Mouse (Mus musculus): ENCODE results near the gene Actrt2. TPM values are rescaled to one million over a fixed set of nuclear protein-coding genes. Genes with fewer than 3 reads are reported as not detected.

The Actrt2 gene
- polyA plus RNA-seq (2014; fragmentation: Nextera tagmentation; extraction: Ambion mirVana) = not detected in 2 replicates

- peaks cover 30% of the 10 kb centered on the region for H3K27me3 ChIP-seq (ENCODE audit: control insufficient read depth, insufficient read depth, low read length)
Observed at GRCm38 (mm10) chr4:154667767-154668166, at the start of gene Actrt2. Gene Actrt2, minus strand, starts transcription at chr4:154667867.

GRCm38 (mm10) chr4:154709391-154710107 lies 41.9 kb upstream of the Actrt2 start:
- Histone ChIP-seq H3K4me2 (replicated peaks; ENCODE audit: low read depth, low read length) (no peak overlapping the region), H3K9me3 (ENCODE audit: control insufficient read depth, low read length) (no peaks in the 10 kb centered on the region), H3K9ac (ENCODE audit: low read depth, low read length) (no peak overlapping the region), H3K27ac (ENCODE audit: low read depth, low read length) (no peak overlapping the region), H3K27me3 (ENCODE audit: control insufficient read depth, insufficient read depth, low read length) (0 out of 2 replicates have a peak, but pooled peaks cover 3% of the 10 kb centered on the region), H3K4me1 (ENCODE audit: control insufficient read depth, insufficient read depth, low read length) (no peaks in the 10 kb centered on the region), H3K4me3 (ENCODE audit: low read length) (no peak overlapping the region), H3K36me3 (ENCODE audit: control insufficient read depth, insufficient read depth, low read length) (no peaks in the 10 kb centered on the region)
- WGBS = 41% methylated on average over 21 of the region's 21 CpGs
- no peak for ATAC-seq (ENCODE audit: low FRiP score, low TSS enrichment)

More at GRCm38 (mm10) chr4:154667767-154668166, at the start of gene Actrt2:
- Histone ChIP-seq H3K27ac (ENCODE audit: low read depth, low read length) (no peak within 1 kb of the TSS), H3K4me3 (ENCODE audit: low read length) (no peak within 1 kb of the TSS), H3K36me3 (ENCODE audit: control insufficient read depth, insufficient read depth, low read length) (no peaks in the 10 kb centered on the region), H3K4me2 (replicated peaks; ENCODE audit: low read depth, low read length) (no peak within 1 kb of the TSS), H3K9ac (ENCODE audit: low read depth, low read length) (no peak within 1 kb of the TSS), H3K9me3 (ENCODE audit: control insufficient read depth, low read length) (no peaks in the 10 kb centered on the region), H3K4me1 (ENCODE audit: control insufficient read depth, insufficient read depth, low read length) (peaks cover 13% of the 10 kb centered on the region; the same call in 1 of the 2 replicates)
- WGBS = 80% methylated on average over 2 of the region's 2 CpGs
- ATAC-seq (ENCODE audit: low FRiP score, low TSS enrichment) = no peak

- Histone ChIP-seq H3K36me3 (ENCODE audit: control insufficient read depth, insufficient read depth, low read length) (no peaks in the 10 kb centered on the region), H3K27ac (ENCODE audit: low read depth, low read length) (no peak overlapping the region), H3K4me2 (replicated peaks; ENCODE audit: low read depth, low read length) (no peak overlapping the region), H3K27me3 (ENCODE audit: control insufficient read depth, insufficient read depth, low read length) (0 out of 2 replicates have a peak, but pooled peaks cover 3% of the 10 kb centered on the region), H3K9ac (ENCODE audit: low read depth, low read length) (no peak overlapping the region), H3K9me3 (ENCODE audit: control insufficient read depth, low read length) (no peaks in the 10 kb centered on the region), H3K4me3 (ENCODE audit: low read length) (no peak overlapping the region), H3K4me1 (ENCODE audit: control insufficient read depth, insufficient read depth, low read length) (no peaks in the 10 kb centered on the region)
- no peak for ATAC-seq (ENCODE audit: low FRiP score, low TSS enrichment)
- WGBS = 52% methylated on average over 2 of the region's 2 CpGs
Observed at GRCm38 (mm10) chr4:154708811-154709210, 41.1 kb upstream of the Actrt2 start.

- Histone ChIP-seq H3K27me3 (ENCODE audit: control insufficient read depth, insufficient read depth, low read length) (0 out of 2 replicates have a peak, but pooled peaks cover 3% of the 10 kb centered on the region), H3K27ac (ENCODE audit: low read depth, low read length) (no peak overlapping the region), H3K36me3 (ENCODE audit: control insufficient read depth, insufficient read depth, low read length) (no peaks in the 10 kb centered on the region), H3K4me2 (replicated peaks; ENCODE audit: low read depth, low read length) (no peak overlapping the region), H3K4me1 (ENCODE audit: control insufficient read depth, insufficient read depth, low read length) (no peaks in the 10 kb centered on the region), H3K4me3 (ENCODE audit: low read length) (no peak overlapping the region), H3K9me3 (ENCODE audit: control insufficient read depth, low read length) (no peaks in the 10 kb centered on the region), H3K9ac (ENCODE audit: low read depth, low read length) (no peak overlapping the region)
- ATAC-seq (ENCODE audit: low FRiP score, low TSS enrichment) = no peak
- 91% methylated on average over 11 of the region's 11 CpGs for WGBS
Observed at GRCm38 (mm10) chr4:154708223-154708622, 40.6 kb upstream of the Actrt2 start.

GRCm38 (mm10) chr4:154707521-154707920 lies 39.9 kb upstream of the Actrt2 start:
- Histone ChIP-seq H3K27me3 (ENCODE audit: control insufficient read depth, insufficient read depth, low read length) (0 out of 2 replicates have a peak, but pooled peaks cover 3% of the 10 kb centered on the region), H3K27ac (ENCODE audit: low read depth, low read length) (no peak overlapping the region), H3K36me3 (ENCODE audit: control insufficient read depth, insufficient read depth, low read length) (no peaks in the 10 kb centered on the region), H3K4me1 (ENCODE audit: control insufficient read depth, insufficient read depth, low read length) (no peaks in the 10 kb centered on the region), H3K4me2 (replicated peaks; ENCODE audit: low read depth, low read length) (no peak overlapping the region), H3K9me3 (ENCODE audit: control insufficient read depth, low read length) (no peaks in the 10 kb centered on the region), H3K9ac (ENCODE audit: low read depth, low read length) (no peak overlapping the region), H3K4me3 (ENCODE audit: low read length) (no peak overlapping the region)
- no peak for ATAC-seq (ENCODE audit: low FRiP score, low TSS enrichment)
- 88% methylated on average over 4 of the region's 4 CpGs for WGBS

- 74% methylated on average over 1 of the region's 1 CpGs for WGBS
- no peaks in the 10 kb centered on the region for H3K9me3 ChIP-seq (ENCODE audit: control insufficient read depth, low read length)
- H3K4me3 ChIP-seq (ENCODE audit: low read length) = no peak overlapping the region
- no peak overlapping the region for H3K9ac ChIP-seq (ENCODE audit: low read depth, low read length)
- no peak overlapping the region for H3K4me2 ChIP-seq (replicated peaks; ENCODE audit: low read depth, low read length)
- H3K36me3 ChIP-seq (ENCODE audit: control insufficient read depth, insufficient read depth, low read length) = no peaks in the 10 kb centered on the region
- no peak for ATAC-seq (ENCODE audit: low FRiP score, low TSS enrichment)
- H3K27ac ChIP-seq (ENCODE audit: low read depth, low read length) = no peak overlapping the region
- H3K4me1 ChIP-seq (ENCODE audit: control insufficient read depth, insufficient read depth, low read length) = no peaks in the 10 kb centered on the region
- 0 out of 2 replicates have a peak, but pooled peaks cover 3% of the 10 kb centered on the region for H3K27me3 ChIP-seq (ENCODE audit: control insufficient read depth, insufficient read depth, low read length)
Observed at GRCm38 (mm10) chr4:154706442-154706841, 38.8 kb upstream of the Actrt2 start.

GRCm38 (mm10) chr4:154705681-154706080 lies 38.0 kb upstream of the Actrt2 start:
- H3K4me2 ChIP-seq (replicated peaks; ENCODE audit: low read depth, low read length) = no peak overlapping the region
- H3K36me3 ChIP-seq (ENCODE audit: control insufficient read depth, insufficient read depth, low read length) = no peaks in the 10 kb centered on the region
- H3K27ac ChIP-seq (ENCODE audit: low read depth, low read length) = no peak overlapping the region
- H3K4me3 ChIP-seq (ENCODE audit: low read length) = no peak overlapping the region
- H3K4me1 ChIP-seq (ENCODE audit: control insufficient read depth, insufficient read depth, low read length) = no peaks in the 10 kb centered on the region
- WGBS = 55% methylated on average over 4 of the region's 4 CpGs
- 0 out of 2 replicates have a peak, but pooled peaks cover 3% of the 10 kb centered on the region for H3K27me3 ChIP-seq (ENCODE audit: control insufficient read depth, insufficient read depth, low read length)
- H3K9ac ChIP-seq (ENCODE audit: low read depth, low read length) = no peak overlapping the region
- H3K9me3 ChIP-seq (ENCODE audit: control insufficient read depth, low read length) = no peaks in the 10 kb centered on the region
- ATAC-seq (ENCODE audit: low FRiP score, low TSS enrichment) = no peak

GRCm38 (mm10) chr4:154705056-154705455 lies 37.4 kb upstream of the Actrt2 start:
- no peaks in the 10 kb centered on the region for H3K36me3 ChIP-seq (ENCODE audit: control insufficient read depth, insufficient read depth, low read length)
- H3K4me1 ChIP-seq (ENCODE audit: control insufficient read depth, insufficient read depth, low read length) = no peaks in the 10 kb centered on the region

GRCm38 (mm10) chr4:154704591-154704990 lies 36.9 kb upstream of the Actrt2 start:
- Histone ChIP-seq H3K9ac (ENCODE audit: low read depth, low read length) (no peak overlapping the region), H3K4me1 (ENCODE audit: control insufficient read depth, insufficient read depth, low read length) (no peaks in the 10 kb centered on the region), H3K27ac (ENCODE audit: low read depth, low read length) (no peak overlapping the region), H3K4me3 (ENCODE audit: low read length) (no peak overlapping the region), H3K9me3 (ENCODE audit: control insufficient read depth, low read length) (no peaks in the 10 kb centered on the region), H3K27me3 (ENCODE audit: control insufficient read depth, insufficient read depth, low read length) (0 out of 2 replicates have a peak, but pooled peaks cover 3% of the 10 kb centered on the region), H3K36me3 (ENCODE audit: control insufficient read depth, insufficient read depth, low read length) (no peaks in the 10 kb centered on the region), H3K4me2 (replicated peaks; ENCODE audit: low read depth, low read length) (no peak overlapping the region)
- no peak for ATAC-seq (ENCODE audit: low FRiP score, low TSS enrichment)
- 89% methylated on average over 7 of the region's 7 CpGs for WGBS

More at GRCm38 (mm10) chr4:154705056-154705455, 37.4 kb upstream of the Actrt2 start:
- no peak for ATAC-seq (ENCODE audit: low FRiP score, low TSS enrichment)
- no peaks in the 10 kb centered on the region for H3K9me3 ChIP-seq (ENCODE audit: control insufficient read depth, low read length)
- no peak overlapping the region for H3K4me3 ChIP-seq (ENCODE audit: low read length)
- H3K27me3 ChIP-seq (ENCODE audit: control insufficient read depth, insufficient read depth, low read length) = 0 out of 2 replicates have a peak, but pooled peaks cover 3% of the 10 kb centered on the region
- no peak overlapping the region for H3K9ac ChIP-seq (ENCODE audit: low read depth, low read length)
- no peak overlapping the region for H3K4me2 ChIP-seq (replicated peaks; ENCODE audit: low read depth, low read length)
- WGBS = 78% methylated on average over 6 of the region's 6 CpGs
- no peak overlapping the region for H3K27ac ChIP-seq (ENCODE audit: low read depth, low read length)

All from kidney, embryonic 14.5 days (tissue).